Mouse (Mus musculus) MEL (cell line): ENCODE measurements around the gene Cisd2.

Experiments
- CHD2 ChIP-seq: IDR thresholded peaks from 2 replicates; pipeline ENCODE4 v1.6.1; 2011; ENCODE audit warnings: low read length, improper control_type of control experiment
- CTCF ChIP-seq, 3 experiments: IDR thresholded peaks in 2 of 3; conservative IDR thresholded peaks in 1 of 3; 2 replicates each; pipeline ENCODE4 v1.5.1; 2011 to 2012; ENCODE audit warnings: low read length in 3 of 3, low read depth in 2 of 3, mild to moderate bottlenecking in 2 of 3, improper control_type of control experiment in 1 of 3, inconsistent platforms in 1 of 3, mixed read lengths in 1 of 3, moderate library complexity in 1 of 3; ENCODE audit not compliant: control insufficient read depth in 1 of 3, insufficient read depth in 1 of 3, poor library complexity in 1 of 3, severe bottlenecking in 1 of 3
- UBTF ChIP-seq: IDR thresholded peaks from 2 replicates; pipeline ENCODE4 v1.6.1; 2012; ENCODE audit warnings: low read depth, mild to moderate bottlenecking, inconsistent platforms, low read length, improper control_type of control experiment, moderate library complexity, borderline replicate concordance; ENCODE audit not compliant: insufficient read depth

DNA sequence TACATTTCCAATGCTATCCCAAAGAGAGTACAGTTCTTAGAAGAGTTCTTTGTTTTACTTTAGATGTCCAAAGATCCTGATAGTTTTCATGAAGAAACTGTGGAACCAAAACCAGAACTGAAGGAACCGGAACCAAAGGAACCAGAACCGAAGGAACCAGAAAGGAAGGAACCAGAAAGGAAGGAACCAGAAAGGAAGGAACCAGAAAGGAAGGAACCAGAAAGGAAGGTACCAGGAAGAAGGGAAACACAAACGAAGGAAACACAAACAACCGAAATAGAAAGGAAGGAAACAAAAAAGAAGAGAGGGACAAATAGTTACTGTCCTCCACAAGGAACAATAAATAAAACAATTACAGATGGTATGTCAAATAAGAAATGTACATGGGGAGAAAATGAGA, 66.3 kb downstream of the Cisd2 start:
- TF ChIP-seq CTCF (IDR thresholded peaks at IDR 0.05 in 2 of 3, conservative IDR thresholded peaks at IDR 0.05 in 1 of 3; ENCODE audit: control insufficient read depth in 1 of 3, insufficient read depth in 1 of 3, low read depth in 2 of 3, low read length in 3 of 3, poor library complexity in 1 of 3, severe bottlenecking in 1 of 3), result no peak
- TF ChIP-seq UBTF, result no peak
- no peak for TF ChIP-seq CHD2
